Mouse (Mus musculus) right cerebral cortex, postnatal 10 days (tissue): ENCODE results near the gene Spindoc.
A peak's percentile ranks its signal among the peaks of the same experiment; 100 is the strongest.

Source experiments
- DNase-seq, 2 experiments: peaks; one replicate each; pipeline ENCODE4 v3.0.0; 2021; ENCODE audit warnings: low spot score in 2 of 2

The Spindoc gene

GRCm38 (mm10) chr19:7382903-7383865, at the start of gene Spindoc:
Gene Spindoc, minus strand, starts transcription at chr19:7382994.
- peak; percentile 98 for DNase-seq

DNA sequence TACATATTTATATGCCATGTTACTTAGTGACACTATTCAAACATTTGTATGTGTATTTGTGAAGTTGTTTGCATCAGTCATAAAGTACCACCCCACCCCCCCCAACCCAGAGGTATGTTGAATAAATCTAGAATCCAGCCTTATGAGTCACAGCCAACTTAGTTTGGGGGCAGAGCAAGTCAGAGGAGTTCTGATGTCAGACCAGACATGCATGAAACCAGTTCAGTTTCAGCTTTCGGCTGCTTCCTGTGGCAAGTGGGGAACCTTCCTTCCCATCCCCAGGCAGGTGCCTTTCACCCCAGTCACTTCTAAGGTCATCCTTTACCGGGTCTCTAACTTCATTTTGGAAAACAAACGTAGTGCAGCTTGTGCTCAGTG, 42.6 kb upstream of the Spindoc start:
- DNase-seq, result no peak

- DNase-seq, result no peak
Observed at GRCm38 (mm10) chr19:7424590-7425397, 42.0 kb upstream of the Spindoc start.

DNA sequence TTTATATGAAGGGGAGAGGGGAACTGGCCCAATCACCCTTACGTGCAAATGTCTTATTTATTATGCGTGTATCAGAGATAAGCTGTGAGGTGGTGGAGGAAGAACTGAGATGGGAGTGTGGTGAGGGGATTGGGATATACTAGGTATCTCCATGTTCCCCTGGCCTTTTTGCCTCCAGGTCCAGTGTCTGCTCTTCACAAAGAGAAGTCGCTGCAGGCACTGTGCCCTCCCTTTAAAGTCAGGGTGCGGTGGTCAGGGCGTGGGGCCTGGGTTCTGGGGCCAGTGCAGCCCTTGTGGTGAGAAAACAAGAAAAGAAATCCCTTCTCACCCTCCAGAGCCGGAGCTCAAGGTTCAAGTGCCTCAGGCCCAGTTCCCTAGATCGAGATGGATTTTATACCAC, 41.3 kb upstream of the Spindoc start:
- no peak for DNase-seq

- no peak for DNase-seq
Observed at GRCm38 (mm10) chr19:7423656-7424030, 40.8 kb upstream of the Spindoc start.

- DNase-seq, result peak; percentile 89 to 91
Observed at GRCm38 (mm10) chr19:7423028-7423655, 40.3 kb upstream of the Spindoc start.

- DNase-seq, result no peak
Observed at GRCm38 (mm10) chr19:7422656-7423027, 39.8 kb upstream of the Spindoc start.

DNA sequence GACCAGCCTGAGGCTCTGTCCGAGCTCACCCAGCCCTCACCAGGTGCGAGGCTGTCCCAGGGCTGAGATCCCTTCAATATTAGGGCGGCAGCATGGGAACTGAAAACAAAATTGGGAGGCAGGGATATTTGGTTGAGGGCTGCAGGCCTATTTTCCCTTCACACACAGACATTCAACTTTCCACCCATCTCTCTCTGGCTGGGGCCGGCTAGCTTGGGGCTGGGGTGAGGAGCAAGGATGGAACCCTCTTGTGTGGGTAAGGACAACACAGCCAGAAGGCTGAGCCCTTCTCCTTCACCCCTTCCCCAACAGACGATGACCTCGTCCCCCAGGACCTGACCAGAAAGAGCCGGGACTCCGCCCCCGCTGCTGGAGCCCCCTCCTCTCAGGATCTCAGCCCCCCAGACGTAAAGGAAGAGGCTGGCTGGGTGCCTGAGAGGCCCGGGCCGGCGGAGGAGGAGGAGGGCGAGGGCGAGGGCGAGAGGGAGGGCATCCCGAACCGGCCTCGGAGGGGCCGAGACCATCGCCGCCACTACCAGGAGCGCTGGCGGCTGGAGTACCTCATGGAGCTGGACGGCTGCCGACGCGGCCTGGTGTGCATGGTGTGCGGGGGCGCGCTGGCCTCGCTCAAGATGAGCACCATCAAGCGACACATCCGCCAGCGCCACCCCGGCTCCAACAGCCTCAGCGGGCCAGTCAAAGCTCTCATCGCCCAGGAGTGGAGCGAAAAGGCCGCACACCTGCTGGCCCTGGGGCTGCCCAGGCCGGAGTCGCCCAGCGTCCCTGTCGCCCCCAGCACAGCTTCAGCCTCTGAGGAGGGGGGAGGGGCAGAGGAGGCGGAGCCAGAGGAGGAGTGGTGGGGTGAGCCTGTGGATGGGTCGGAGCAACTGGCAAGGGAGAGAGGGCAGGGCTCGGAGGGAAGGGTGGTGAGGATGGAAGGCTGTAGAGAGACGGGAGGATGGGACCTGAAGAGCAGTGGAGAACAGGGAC, 39.1 kb upstream of the Spindoc start:
- DNase-seq, result peak; percentile 78 to 82

DNA sequence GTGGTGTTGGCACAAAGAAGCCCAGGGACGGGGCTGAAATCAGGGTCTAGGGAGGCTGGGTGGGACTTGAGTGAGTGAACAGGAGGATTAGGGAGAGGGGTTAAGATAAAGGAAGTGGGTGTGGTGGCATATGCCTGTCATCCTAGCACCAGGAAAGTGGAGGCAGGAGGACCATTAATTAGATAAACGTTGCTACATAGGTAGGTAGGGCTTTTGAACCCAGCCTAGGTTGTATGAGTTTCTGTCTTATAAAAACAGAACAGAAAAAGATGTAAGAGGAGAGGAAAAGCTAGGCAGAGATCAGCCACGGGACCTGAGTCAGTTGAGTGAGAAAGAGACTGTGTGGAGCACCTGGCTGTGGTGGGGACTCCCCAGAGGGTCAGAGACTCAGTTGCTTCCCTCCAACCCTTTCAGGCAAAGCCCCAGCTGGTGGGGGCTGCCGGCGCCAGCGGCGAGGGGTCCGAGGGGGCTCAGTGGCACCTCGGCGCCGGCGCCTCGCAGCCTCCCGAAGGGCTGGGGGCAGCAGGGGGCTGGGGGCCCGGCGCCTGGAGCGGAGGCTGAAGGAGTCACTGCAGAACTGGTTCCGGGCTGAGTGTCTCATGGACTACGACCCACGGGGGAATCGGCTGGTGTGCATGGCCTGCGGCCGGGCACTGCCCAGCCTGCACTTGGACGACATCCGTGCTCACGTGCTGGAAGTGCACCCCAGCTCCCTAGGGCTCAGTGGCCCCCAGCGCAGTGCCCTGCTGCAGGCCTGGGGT, 38.2 kb upstream of the Spindoc start:
- no peak for DNase-seq

- no peak for DNase-seq
Observed at GRCm38 (mm10) chr19:7420108-7420507, 37.3 kb upstream of the Spindoc start.

DNA sequence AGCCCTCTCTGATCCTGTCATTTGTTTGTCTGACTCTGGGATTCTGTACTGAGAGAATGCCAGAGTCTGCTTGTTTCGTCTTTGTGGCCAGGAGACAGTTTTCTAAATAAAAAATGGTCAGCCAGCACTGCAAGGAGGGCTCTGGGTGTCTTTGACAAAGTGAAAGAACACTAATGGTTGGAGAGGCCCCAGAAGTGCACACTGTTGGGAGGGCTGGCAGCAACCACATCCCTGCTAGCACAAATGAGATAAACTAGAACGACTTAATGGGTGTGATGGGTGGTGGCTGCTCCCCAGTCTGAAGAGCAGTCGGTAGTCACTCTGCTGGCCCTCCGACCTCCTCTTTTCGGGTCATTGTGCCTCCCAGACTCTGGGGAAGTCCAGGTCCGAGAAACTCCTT, 36.3 kb upstream of the Spindoc start:
- no peak for DNase-seq

GRCm38 (mm10) chr19:7417911-7418849, 35.4 kb upstream of the Spindoc start:
- DNase-seq, result peak; percentile 82 to 89

DNA sequence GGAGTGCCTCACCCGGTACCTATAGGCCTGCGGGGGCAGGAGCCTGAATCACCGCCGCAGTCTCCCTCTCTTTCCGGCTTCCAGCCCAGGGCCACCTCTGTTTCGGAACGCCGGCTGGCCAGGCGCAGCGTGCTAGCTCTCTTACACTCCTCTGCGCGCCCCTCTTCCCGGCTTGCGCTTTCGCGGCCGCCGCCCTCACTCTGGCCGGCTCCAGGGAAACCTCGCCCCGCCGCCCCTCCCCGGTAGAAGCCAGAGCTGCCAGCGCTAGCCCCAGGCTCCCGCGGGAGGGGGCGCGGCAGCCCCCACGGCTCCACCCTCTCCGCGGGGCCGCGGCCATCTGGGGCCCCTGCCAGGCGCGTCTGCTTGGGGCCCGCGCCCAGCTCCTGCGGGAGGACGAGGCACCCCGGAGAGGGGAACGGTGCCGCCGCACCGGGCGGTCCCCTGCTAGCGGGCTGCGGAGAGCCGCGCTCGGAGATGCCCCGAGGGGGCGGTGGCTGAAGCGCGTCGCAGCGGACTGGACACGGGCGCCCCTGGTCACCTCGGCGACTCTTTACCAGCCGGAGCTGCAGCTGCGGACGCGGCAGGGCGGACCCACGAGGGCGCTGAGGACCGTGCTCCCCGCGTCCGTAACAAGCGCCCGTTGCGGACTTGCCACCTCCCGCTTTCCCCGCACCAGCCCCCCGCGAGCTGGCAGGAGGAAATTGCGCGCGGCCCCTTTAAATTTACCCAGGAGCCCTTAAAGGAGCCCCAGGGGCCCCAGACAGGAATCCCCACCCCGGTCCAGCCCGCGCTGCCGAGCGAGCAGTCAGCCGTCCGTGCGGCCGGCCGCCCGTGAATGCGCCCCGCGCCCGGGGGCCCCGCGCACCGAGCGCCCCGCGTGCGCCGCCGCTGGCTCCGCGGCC, 34.3 kb upstream of the Spindoc start, which contains the start of gene 2700081O15Rik:
TSS of gene 2700081O15Rik (plus strand) at position 792 of the 902 bp plus-strand sequence.
- peak; percentile 83 to 88 for DNase-seq

GRCm38 (mm10) chr19:7415916-7416833, 33.4 kb upstream of the Spindoc start:
- peak in 1 of 2 experiments; percentile 59 for DNase-seq

DNA sequence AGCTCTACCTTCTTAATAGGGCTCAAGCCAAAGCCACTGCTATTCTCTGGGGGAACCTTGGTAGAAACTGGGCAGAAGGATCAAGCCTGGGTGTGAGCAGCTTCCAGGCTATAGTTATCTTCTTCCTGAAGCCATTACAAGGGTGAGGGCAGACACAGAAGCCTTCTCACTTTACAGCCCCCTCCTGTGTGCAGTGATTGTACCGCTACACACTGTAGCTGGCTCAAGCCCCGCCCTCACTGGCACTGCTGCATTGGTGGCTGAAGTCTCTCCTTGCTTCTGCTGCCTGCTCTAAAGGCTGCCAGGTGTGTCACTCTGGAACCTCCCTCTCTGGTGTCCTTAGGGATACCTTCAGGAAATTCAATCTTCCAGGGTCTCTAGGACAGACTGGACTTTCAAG, 29.6 kb upstream of the Spindoc start:
- no peak for DNase-seq

- no peak for DNase-seq
Observed at GRCm38 (mm10) chr19:7404623-7405229, 21.9 kb upstream of the Spindoc start.
